Mouse (Mus musculus) limb, embryonic 15.5 days (tissue): ENCODE data around the gene Aff3. TPM values are rescaled to one million over a fixed set of nuclear protein-coding genes. Genes with fewer than 3 reads are reported as not detected.

Experiments
- ATAC-seq: fragments of 200-750 bp; cut with Nextera tagmentation; 2 replicates; pipeline ENCODE4 v1.8.0; 2017; ENCODE audit warnings: low read depth, moderate TSS enrichment; ENCODE audit not compliant: insufficient number of reproducible peaks, low FRiP score, low TSS enrichment
- H3K27ac ChIP-seq: fragments of 300-500 bp; sonication (generic); 2 replicates; pipeline ENCODE4 v1.5.1; 2015; ENCODE audit warnings: moderate library complexity, mild to moderate bottlenecking, inconsistent platforms
- H3K27me3 ChIP-seq: fragments of 300-500 bp; sonication (generic); 2 replicates; pipeline ENCODE4 v1.6.1; 2015; ENCODE audit warnings: inconsistent platforms
- H3K36me3 ChIP-seq: fragments of 300-500 bp; sonication (generic); 2 replicates; pipeline ENCODE4 v1.6.1; 2015; ENCODE audit warnings: inconsistent platforms
- H3K4me1 ChIP-seq: fragments of 300-500 bp; sonication (generic); 2 replicates; pipeline ENCODE4 v1.6.1; 2015; ENCODE audit warnings: inconsistent platforms
- H3K4me2 ChIP-seq: fragments of 300-500 bp; sonication (generic); 2 replicates; pipeline ENCODE4 v1.6.1; 2015; ENCODE audit warnings: mild to moderate bottlenecking, inconsistent platforms
- H3K4me3 ChIP-seq: fragments of 300-500 bp; sonication (generic); 2 replicates; pipeline ENCODE4 v1.5.1; 2015; ENCODE audit warnings: mild to moderate bottlenecking, inconsistent platforms
- H3K9ac ChIP-seq: fragments of 300-500 bp; sonication (generic); 2 replicates; pipeline ENCODE4 v1.6.1; 2015; ENCODE audit warnings: inconsistent platforms
- H3K9me3 ChIP-seq: fragments of 300-500 bp; sonication (generic); 2 replicates; pipeline ENCODE4 v1.6.1; 2016; ENCODE audit warnings: inconsistent platforms
- WGBS: fragments of 180-500 bp; shearing (Covaris S2); methylation state at CpG from one replicate; pipeline ENCODE4 v1.1.7; 2015; 5-methylcytosine and 5-hydroxymethylcytosine counted together
- polyA plus RNA-seq: library from polyadenylated mRNA; unstranded; fragments of >200 nt; fragmentation: Nextera tagmentation; extraction: Ambion mirVana; gene quantifications from 2 replicates; pipeline ENCODE4 v1.2.1, GENCODE M21; 2015

The Aff3 gene
- polyA plus RNA-seq, 1 experiment from 2014 or later, result 12.0 TPM

- Histone ChIP-seq H3K9me3 (no peaks in the 10 kb centered on the region), H3K4me1 (peaks cover 29% of the 10 kb centered on the region), H3K9ac (no peak overlapping the region), H3K36me3 (no peaks in the 10 kb centered on the region), H3K4me3 (no peak overlapping the region), H3K27me3 (no peaks in the 10 kb centered on the region), H3K4me2 (no peak overlapping the region), H3K27ac (no peak overlapping the region)
- 65% methylated on average over 7 of the region's 7 CpGs for WGBS
- no peak for ATAC-seq
Measured at GRCm38 (mm10) chr1:38390886-38391249, 273.9 kb downstream of the Aff3 start.

GRCm38 (mm10) chr1:38390235-38390885 lies 274.4 kb downstream of the Aff3 start:
- no peak overlapping the region for H3K4me3 ChIP-seq
- 81% methylated on average over 17 of the region's 17 CpGs for WGBS
- H3K9ac ChIP-seq, result no peak overlapping the region
- no peak overlapping the region for H3K4me2 ChIP-seq
- H3K36me3 ChIP-seq, result no peaks in the 10 kb centered on the region
- no peaks in the 10 kb centered on the region for H3K27me3 ChIP-seq
- H3K9me3 ChIP-seq, result no peaks in the 10 kb centered on the region
- ATAC-seq, result no peak
- H3K4me1 ChIP-seq, result peaks cover 28% of the 10 kb centered on the region
- H3K27ac ChIP-seq, result no peak overlapping the region

- no peak overlapping the region for H3K9ac ChIP-seq
- no peak overlapping the region for H3K4me3 ChIP-seq
- H3K36me3 ChIP-seq, result no peaks in the 10 kb centered on the region
- H3K4me1 ChIP-seq, result peaks cover 20% of the 10 kb centered on the region
- ATAC-seq, result no peak
- no peak overlapping the region for H3K27ac ChIP-seq
- H3K27me3 ChIP-seq, result no peaks in the 10 kb centered on the region
- H3K9me3 ChIP-seq, result no peaks in the 10 kb centered on the region
- WGBS, result 72% methylated on average over 7 of the region's 7 CpGs
- H3K4me2 ChIP-seq, result no peak overlapping the region
Measured at GRCm38 (mm10) chr1:38389576-38389975, 275.2 kb downstream of the Aff3 start.

- Histone ChIP-seq H3K36me3 (no peaks in the 10 kb centered on the region), H3K9ac (no peak overlapping the region), H3K27ac (no peak overlapping the region), H3K4me2 (no peak overlapping the region), H3K27me3 (no peaks in the 10 kb centered on the region), H3K4me3 (no peak overlapping the region), H3K4me1 (peaks cover 14% of the 10 kb centered on the region), H3K9me3 (no peaks in the 10 kb centered on the region)
- no peak for ATAC-seq
- WGBS, result 65% methylated on average over 3 of the region's 3 CpGs
Measured at GRCm38 (mm10) chr1:38388466-38388865, 276.3 kb downstream of the Aff3 start.

GRCm38 (mm10) chr1:38387438-38387837 lies 277.3 kb downstream of the Aff3 start:
- Histone ChIP-seq H3K27ac (no peak overlapping the region), H3K4me1 (peaks cover 12% of the 10 kb centered on the region), H3K27me3 (no peaks in the 10 kb centered on the region), H3K9me3 (no peaks in the 10 kb centered on the region), H3K9ac (no peak overlapping the region), H3K4me2 (no peak overlapping the region), H3K36me3 (no peaks in the 10 kb centered on the region), H3K4me3 (no peak overlapping the region)
- 47% methylated on average over 9 of the region's 9 CpGs for WGBS
- no peak for ATAC-seq

GRCm38 (mm10) chr1:38384457-38385121 lies 280.2 kb downstream of the Aff3 start:
- Histone ChIP-seq H3K4me1 (peaks cover 7% of the 10 kb centered on the region), H3K36me3 (0 out of 2 replicates have a peak, but pooled peaks cover 5% of the 10 kb centered on the region), H3K27ac (no peak overlapping the region), H3K27me3 (no peaks in the 10 kb centered on the region), H3K4me3 (no peak overlapping the region), H3K9ac (no peak overlapping the region), H3K4me2 (no peak overlapping the region), H3K9me3 (no peaks in the 10 kb centered on the region)
- ATAC-seq, result no peak
- 55% methylated on average over 16 of the region's 16 CpGs for WGBS

- Histone ChIP-seq H3K4me3 (no peak overlapping the region), H3K9ac (no peak overlapping the region), H3K27ac (no peak overlapping the region), H3K4me1 (peaks cover 7% of the 10 kb centered on the region), H3K4me2 (no peak overlapping the region), H3K27me3 (no peaks in the 10 kb centered on the region), H3K9me3 (no peaks in the 10 kb centered on the region), H3K36me3 (0 out of 2 replicates have a peak, but pooled peaks cover 5% of the 10 kb centered on the region)
- ATAC-seq, result no peak
- 87% methylated on average over 7 of the region's 7 CpGs for WGBS
Measured at GRCm38 (mm10) chr1:38384010-38384409, 280.7 kb downstream of the Aff3 start.

- Histone ChIP-seq H3K9ac (no peak overlapping the region), H3K4me3 (no peak overlapping the region), H3K4me1 (0 out of 2 replicates have a peak, but pooled peaks cover 2% of the 10 kb centered on the region), H3K9me3 (no peaks in the 10 kb centered on the region), H3K27ac (no peak overlapping the region), H3K27me3 (no peaks in the 10 kb centered on the region), H3K36me3 (0 out of 2 replicates have a peak, but pooled peaks cover 5% of the 10 kb centered on the region), H3K4me2 (no peak overlapping the region)
- 80% methylated on average over 4 of the region's 4 CpGs for WGBS
- ATAC-seq, result no peak
Measured at GRCm38 (mm10) chr1:38382683-38383082, 282.1 kb downstream of the Aff3 start.

- no peak overlapping the region for H3K27ac ChIP-seq
- no peak overlapping the region for H3K4me3 ChIP-seq
- no peak overlapping the region for H3K9ac ChIP-seq
- H3K9me3 ChIP-seq, result no peaks in the 10 kb centered on the region
- H3K27me3 ChIP-seq, result no peaks in the 10 kb centered on the region
- no peak overlapping the region for H3K4me2 ChIP-seq
- H3K36me3 ChIP-seq, result 0 out of 2 replicates have a peak, but pooled peaks cover 5% of the 10 kb centered on the region
- WGBS, result 78% methylated on average over 3 of the region's 3 CpGs
- ATAC-seq, result no peak
- no peaks in the 10 kb centered on the region for H3K4me1 ChIP-seq
Measured at GRCm38 (mm10) chr1:38377930-38378329, 286.8 kb downstream of the Aff3 start.

- WGBS, result 56% methylated on average over 8 of the region's 8 CpGs
Measured at GRCm38 (mm10) chr1:38369166-38369565, 295.6 kb downstream of the Aff3 start.

GRCm38 (mm10) chr1:38368081-38368689 lies 296.6 kb downstream of the Aff3 start:
- Histone ChIP-seq H3K36me3 (no peaks in the 10 kb centered on the region), H3K27me3 (no peaks in the 10 kb centered on the region), H3K9ac (no peak overlapping the region), H3K4me1 (peaks cover 31% of the 10 kb centered on the region), H3K4me3 (no peak overlapping the region), H3K9me3 (no peaks in the 10 kb centered on the region), H3K4me2 (no peak overlapping the region), H3K27ac (no peak overlapping the region)
- no peak for ATAC-seq
- 57% methylated on average over 6 of the region's 6 CpGs for WGBS

More at GRCm38 (mm10) chr1:38369166-38369565, 295.6 kb downstream of the Aff3 start:
- Histone ChIP-seq H3K4me3 (no peak overlapping the region), H3K36me3 (no peaks in the 10 kb centered on the region), H3K27me3 (no peaks in the 10 kb centered on the region), H3K9me3 (no peaks in the 10 kb centered on the region), H3K27ac (no peak overlapping the region), H3K4me1 (peaks cover 21% of the 10 kb centered on the region), H3K4me2 (no peak overlapping the region), H3K9ac (no peak overlapping the region)
- ATAC-seq, result no peak

GRCm38 (mm10) chr1:38367404-38368080 lies 297.2 kb downstream of the Aff3 start:
- Histone ChIP-seq H3K4me1 (peaks cover 33% of the 10 kb centered on the region), H3K4me3 (no peak overlapping the region), H3K27me3 (no peaks in the 10 kb centered on the region), H3K9ac (no peak overlapping the region), H3K9me3 (no peaks in the 10 kb centered on the region), H3K27ac (no peak overlapping the region), H3K36me3 (no peaks in the 10 kb centered on the region), H3K4me2 (no peak overlapping the region)
- WGBS, result 78% methylated on average over 14 of the region's 14 CpGs
- ATAC-seq, result no peak
